Mouse (Mus musculus): ENCODE data around the gene C77080.

C77080 gene

DNA sequence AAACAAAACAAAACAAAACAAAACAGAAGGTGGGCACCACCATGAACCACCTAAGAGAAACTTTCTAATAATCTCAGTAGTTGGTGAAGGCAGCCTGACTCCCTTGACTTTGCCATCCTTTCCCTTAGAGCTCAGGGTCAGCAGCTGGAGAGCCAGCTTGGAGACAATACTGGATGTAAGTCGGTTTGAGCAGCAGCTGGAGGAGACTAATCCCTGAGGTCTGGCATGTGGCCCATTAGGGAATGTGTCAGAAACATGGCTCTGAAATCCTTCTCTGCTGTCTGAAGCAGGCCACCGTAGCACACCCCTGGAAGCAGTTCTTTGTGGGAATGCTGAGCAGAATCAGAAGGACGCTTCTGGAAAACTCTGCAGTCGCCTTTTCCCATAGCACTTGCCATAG, 49.7 kb downstream of the C77080 start:
- no peak for DNase-seq

DNA sequence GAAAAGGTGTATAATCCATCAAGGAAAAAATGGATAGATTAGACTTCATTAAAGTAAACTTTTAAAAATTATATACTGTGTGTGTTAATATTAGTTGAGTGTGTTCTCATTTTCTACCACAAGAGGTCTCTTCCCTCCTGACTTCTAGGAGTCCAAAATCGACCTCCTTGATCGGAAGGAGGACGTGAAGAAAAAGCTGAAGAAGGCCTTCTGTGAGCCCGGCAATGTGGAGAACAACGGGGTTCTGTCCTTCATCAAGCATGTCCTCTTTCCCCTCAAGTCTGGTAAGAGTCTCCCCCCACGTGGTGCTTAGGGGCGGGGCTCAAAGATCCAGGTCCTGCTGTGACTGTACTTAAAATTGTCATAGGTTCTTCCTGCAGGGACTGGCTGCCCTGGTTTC, 51.7 kb downstream of the C77080 start:
- DNase-seq: no peak

DNA sequence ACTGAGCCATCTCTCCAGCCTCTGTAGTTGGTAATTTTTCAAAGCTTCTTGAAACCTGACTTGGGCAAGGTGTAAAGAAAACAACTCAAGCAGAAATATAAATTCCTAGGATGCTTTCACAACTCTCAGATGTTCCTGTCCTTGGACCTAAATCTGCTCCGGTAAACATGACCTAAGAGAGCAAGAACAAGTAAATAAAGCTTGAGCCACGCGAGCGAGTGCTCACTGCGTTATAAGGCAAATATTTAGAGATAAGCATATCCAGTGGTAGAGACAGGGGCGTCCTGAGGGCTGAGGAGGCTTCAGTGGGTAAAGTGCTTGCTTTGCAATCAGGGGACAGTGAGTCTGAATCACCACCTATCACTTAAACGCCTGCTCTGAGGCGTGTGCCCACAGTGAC, 54.4 kb downstream of the C77080 start:
- DNase-seq: no peak

- DNase-seq: no peak
Measured at GRCm38 (mm10) chr4:129204655-129205054, 56.5 kb downstream of the C77080 start.

DNA sequence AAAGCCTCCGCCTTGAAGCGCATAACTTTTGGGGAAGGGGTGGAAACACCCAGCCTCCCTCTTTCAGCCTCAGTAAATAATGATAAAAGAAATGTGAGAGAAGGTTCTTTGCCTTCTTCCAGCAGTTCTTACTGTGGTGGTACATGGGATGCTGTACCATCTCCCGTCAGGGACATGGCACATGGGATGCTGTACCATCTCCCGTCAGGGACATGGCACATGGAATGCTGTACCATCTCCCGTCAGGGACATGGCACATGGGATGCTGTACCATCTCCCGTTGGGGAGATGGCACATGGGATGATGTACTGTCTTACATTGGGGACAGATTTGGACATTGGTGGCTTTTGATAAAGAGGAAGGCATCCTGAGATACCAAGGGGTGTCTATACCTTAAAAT, 63.7 kb downstream of the C77080 start:
- no peak for DNase-seq

- no peak for DNase-seq
Measured at GRCm38 (mm10) chr4:129194280-129194679, 66.9 kb downstream of the C77080 start.

GRCm38 (mm10) chr4:129191691-129192090, 69.5 kb downstream of the C77080 start:
- DNase-seq: no peak

DNA sequence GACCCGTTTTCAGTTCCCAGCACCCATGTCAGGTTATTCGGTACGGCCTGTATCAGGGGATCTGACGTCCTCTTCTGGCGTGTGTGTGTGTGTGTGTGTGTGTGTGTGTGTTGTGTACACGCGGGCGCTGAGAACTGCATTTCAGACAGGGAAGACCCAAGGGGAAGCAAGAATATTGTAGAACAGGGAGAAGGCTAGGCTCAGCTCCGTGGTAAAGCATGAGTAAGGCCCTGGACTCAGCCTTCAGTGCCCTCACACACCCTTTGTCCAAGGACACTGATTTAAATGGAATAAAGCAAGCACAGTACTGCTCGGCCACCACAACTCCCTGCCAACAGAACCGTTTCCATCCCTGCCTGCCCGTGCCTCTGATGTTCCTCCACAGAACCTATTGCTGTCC, 70.7 kb downstream of the C77080 start:
- peak; percentile 22 for DNase-seq

GRCm38 (mm10) chr4:129189542-129190519, 71.4 kb downstream of the C77080 start, which contains the start of the genes S100pbp and Yars:
Gene S100pbp (minus strand): TSS chr4:129189727.
Gene Yars (plus strand): TSS chr4:129189760.
- DNase-seq: peak; percentile 97

DNA sequence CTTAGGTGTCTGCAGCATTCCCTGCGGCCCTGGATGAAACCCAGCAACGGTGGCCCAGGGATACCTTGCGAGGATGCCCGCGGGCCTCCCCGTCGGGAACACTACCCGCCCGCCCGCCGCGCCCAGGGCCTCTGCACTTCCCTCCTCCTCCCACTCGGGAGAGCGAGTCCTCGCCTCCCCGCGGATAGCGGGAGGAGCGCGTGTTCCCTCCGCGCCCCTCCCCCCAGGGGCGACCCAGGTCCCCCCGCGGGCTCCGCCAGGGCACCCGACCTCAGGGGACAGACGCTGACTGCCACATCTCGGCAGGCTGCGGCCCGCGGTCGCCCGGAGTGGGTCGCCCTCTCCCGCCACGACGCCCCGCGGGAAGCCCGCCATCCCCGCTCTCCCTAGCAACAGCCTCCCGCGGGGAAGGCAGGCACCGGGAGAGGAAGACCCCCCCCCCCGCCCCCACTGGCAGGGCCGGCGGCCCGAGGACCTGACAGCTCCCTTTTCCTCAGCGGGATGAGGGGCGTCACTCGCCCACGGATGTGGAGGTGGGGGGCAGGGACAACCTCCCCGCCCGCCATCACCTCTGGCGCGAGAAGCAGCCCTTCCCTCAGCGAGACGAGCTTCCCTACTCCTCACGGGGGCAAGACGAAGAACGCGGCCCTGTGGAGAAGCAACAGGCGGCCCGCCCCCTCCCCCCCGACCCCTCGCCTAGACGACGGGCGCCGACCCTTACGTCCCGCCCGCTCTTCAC, 72.2 kb downstream of the C77080 start:
- peak; percentile 70 for DNase-seq

GRCm38 (mm10) chr4:129188041-129188659, 73.1 kb downstream of the C77080 start:
- no peak for DNase-seq

- DNase-seq: no peak
Measured at GRCm38 (mm10) chr4:129179560-129179959, 81.6 kb downstream of the C77080 start.

DNA sequence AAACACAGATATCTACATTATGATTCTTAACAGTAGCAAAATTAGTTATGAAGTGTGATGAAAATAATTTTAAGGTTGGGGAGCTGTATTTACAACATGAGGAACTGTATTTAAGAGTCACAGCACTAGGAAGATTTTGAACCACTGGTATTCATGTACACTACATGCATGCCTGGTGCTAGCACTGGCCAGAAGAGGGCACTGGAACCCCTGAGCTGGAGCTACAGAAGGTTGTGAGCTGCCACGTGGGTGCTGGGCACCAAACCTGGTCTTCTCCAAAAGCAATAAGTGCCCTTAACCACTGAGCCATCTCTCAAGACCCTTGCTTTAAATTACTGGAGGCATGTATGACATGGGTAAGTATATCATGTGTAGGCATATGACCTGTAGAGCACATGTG, 88.7 kb downstream of the C77080 start:
- no peak for DNase-seq
